Mouse (Mus musculus): Measurements from ENCODE around the gene Spon1. TPM values are rescaled to one million over a fixed set of nuclear protein-coding genes. Genes with fewer than 3 reads are reported as not detected.

Spon1 gene
- polyA plus RNA-seq, 1 experiment: 20.1 TPM

GRCm38 (mm10) chr7:114060445-114060844, 294.6 kb downstream of the Spon1 start:
- Histone ChIP-seq H3K36me3 (ENCODE audit: control insufficient read depth, insufficient read depth, low read length) (no peaks in the 10 kb centered on the region; the same call in 1 of the 2 replicates), H3K4me1 (ENCODE audit: control insufficient read depth, insufficient read depth, low read length) (no peaks in the 10 kb centered on the region; the same call in 1 of the 2 replicates), H3K27me3 (replicated peaks; ENCODE audit: control insufficient read depth, insufficient read depth, low read length) (no peaks in the 10 kb centered on the region), H3K27ac (ENCODE audit: insufficient read depth, low read depth, low read length) (no peak overlapping the region), H3K4me3 (ENCODE audit: insufficient read depth, low read depth, low read length) (no peak overlapping the region)
- WGBS: 98% methylated on average over 6 of the region's 6 CpGs
- TF ChIP-seq CTCF (conservative IDR thresholded peaks at IDR 0.05; ENCODE audit: insufficient read depth, insufficient read length, low read depth, low read length) (no peak), POLR2A (IDR thresholded peaks at IDR 0.05; ENCODE audit: low read depth, low read length) (no peak)
- DNase-seq: no peak

GRCm38 (mm10) chr7:114062451-114062850, 296.7 kb downstream of the Spon1 start:
- TF ChIP-seq CTCF (conservative IDR thresholded peaks at IDR 0.05; ENCODE audit: insufficient read depth, insufficient read length, low read depth, low read length) (no peak), POLR2A (IDR thresholded peaks at IDR 0.05; ENCODE audit: low read depth, low read length) (no peak)
- Histone ChIP-seq H3K27me3 (replicated peaks; ENCODE audit: control insufficient read depth, insufficient read depth, low read length) (no peaks in the 10 kb centered on the region), H3K36me3 (ENCODE audit: control insufficient read depth, insufficient read depth, low read length) (no peaks in the 10 kb centered on the region; the same call in 1 of the 2 replicates), H3K4me3 (ENCODE audit: insufficient read depth, low read depth, low read length) (no peak overlapping the region), H3K4me1 (ENCODE audit: control insufficient read depth, insufficient read depth, low read length) (peaks cover 10% of the 10 kb centered on the region), H3K27ac (ENCODE audit: insufficient read depth, low read depth, low read length) (no peak overlapping the region)
- WGBS: 29% methylated on average over 1 of the region's 1 CpGs
- no peak for DNase-seq

GRCm38 (mm10) chr7:114063534-114063933, 297.7 kb downstream of the Spon1 start:
- Histone ChIP-seq H3K36me3 (ENCODE audit: control insufficient read depth, insufficient read depth, low read length) (no peaks in the 10 kb centered on the region; the same call in 1 of the 2 replicates), H3K4me1 (ENCODE audit: control insufficient read depth, insufficient read depth, low read length) (peaks cover 10% of the 10 kb centered on the region), H3K4me3 (ENCODE audit: insufficient read depth, low read depth, low read length) (no peak overlapping the region), H3K27me3 (replicated peaks; ENCODE audit: control insufficient read depth, insufficient read depth, low read length) (no peaks in the 10 kb centered on the region), H3K27ac (ENCODE audit: insufficient read depth, low read depth, low read length) (no peak overlapping the region)
- TF ChIP-seq CTCF (conservative IDR thresholded peaks at IDR 0.05; ENCODE audit: insufficient read depth, insufficient read length, low read depth, low read length) (no peak), POLR2A (IDR thresholded peaks at IDR 0.05; ENCODE audit: low read depth, low read length) (no peak)
- WGBS: 55% methylated on average over 8 of the region's 8 CpGs
- no peak for DNase-seq

- WGBS: 80% methylated on average over 6 of the region's 6 CpGs
Measured at GRCm38 (mm10) chr7:114063966-114064365, 298.2 kb downstream of the Spon1 start.

GRCm38 (mm10) chr7:114065407-114066185, 299.8 kb downstream of the Spon1 start:
- Histone ChIP-seq H3K36me3 (ENCODE audit: control insufficient read depth, insufficient read depth, low read length) (no peaks in the 10 kb centered on the region), H3K4me3 (ENCODE audit: insufficient read depth, low read depth, low read length) (no peak overlapping the region), H3K27ac (ENCODE audit: insufficient read depth, low read depth, low read length) (peak overlapping the region; percentile 10; the same call in 1 of the 2 replicates), H3K4me1 (ENCODE audit: control insufficient read depth, insufficient read depth, low read length) (peaks cover 21% of the 10 kb centered on the region), H3K27me3 (replicated peaks; ENCODE audit: control insufficient read depth, insufficient read depth, low read length) (no peaks in the 10 kb centered on the region)
- WGBS: 48% methylated on average over 11 of the region's 11 CpGs
- no peak for DNase-seq
- no peak for TF ChIP-seq POLR2A (IDR thresholded peaks at IDR 0.05; ENCODE audit: low read depth, low read length)
- TF ChIP-seq CTCF (conservative IDR thresholded peaks at IDR 0.05; ENCODE audit: insufficient read depth, insufficient read length, low read depth, low read length): no peak

More at GRCm38 (mm10) chr7:114063966-114064365, 298.2 kb downstream of the Spon1 start:
- Histone ChIP-seq H3K4me1 (ENCODE audit: control insufficient read depth, insufficient read depth, low read length) (peaks cover 13% of the 10 kb centered on the region), H3K27me3 (replicated peaks; ENCODE audit: control insufficient read depth, insufficient read depth, low read length) (no peaks in the 10 kb centered on the region), H3K4me3 (ENCODE audit: insufficient read depth, low read depth, low read length) (no peak overlapping the region), H3K36me3 (ENCODE audit: control insufficient read depth, insufficient read depth, low read length) (no peaks in the 10 kb centered on the region), H3K27ac (ENCODE audit: insufficient read depth, low read depth, low read length) (no peak overlapping the region)
- TF ChIP-seq CTCF (conservative IDR thresholded peaks at IDR 0.05; ENCODE audit: insufficient read depth, insufficient read length, low read depth, low read length): no peak
- no peak for TF ChIP-seq POLR2A (IDR thresholded peaks at IDR 0.05; ENCODE audit: low read depth, low read length)
- DNase-seq: no peak

- no peaks in the 10 kb centered on the region for H3K27me3 ChIP-seq (replicated peaks; ENCODE audit: control insufficient read depth, insufficient read depth, low read length)
- H3K27ac ChIP-seq (ENCODE audit: insufficient read depth, low read depth, low read length): peak overlapping the region; percentile 10
- no peaks in the 10 kb centered on the region for H3K36me3 ChIP-seq (ENCODE audit: control insufficient read depth, insufficient read depth, low read length)
- WGBS: 13% methylated on average over 14 of the region's 14 CpGs
- peak; percentile 95 for DNase-seq
- H3K4me3 ChIP-seq (ENCODE audit: insufficient read depth, low read depth, low read length): peak overlapping the region; percentile 3; the same call in 1 of the 2 replicates
- no peak for TF ChIP-seq POLR2A (IDR thresholded peaks at IDR 0.05; ENCODE audit: low read depth, low read length)
- TF ChIP-seq CTCF (conservative IDR thresholded peaks at IDR 0.05; ENCODE audit: insufficient read depth, insufficient read length, low read depth, low read length): peak; percentile 97
- H3K4me1 ChIP-seq (ENCODE audit: control insufficient read depth, insufficient read depth, low read length): peaks cover 25% of the 10 kb centered on the region
Measured at GRCm38 (mm10) chr7:114066529-114067178, 300.9 kb downstream of the Spon1 start.

All from kidney, adult 2 months (tissue).